Mouse (Mus musculus): ENCODE measurements at regions not wholly inside any gene's neighbourhood (a gene's known extent, or its start where the extent isn't known, plus 50 kb on each side); places are given as distances from the start of the nearest gene placed in this dataset.

DNA sequence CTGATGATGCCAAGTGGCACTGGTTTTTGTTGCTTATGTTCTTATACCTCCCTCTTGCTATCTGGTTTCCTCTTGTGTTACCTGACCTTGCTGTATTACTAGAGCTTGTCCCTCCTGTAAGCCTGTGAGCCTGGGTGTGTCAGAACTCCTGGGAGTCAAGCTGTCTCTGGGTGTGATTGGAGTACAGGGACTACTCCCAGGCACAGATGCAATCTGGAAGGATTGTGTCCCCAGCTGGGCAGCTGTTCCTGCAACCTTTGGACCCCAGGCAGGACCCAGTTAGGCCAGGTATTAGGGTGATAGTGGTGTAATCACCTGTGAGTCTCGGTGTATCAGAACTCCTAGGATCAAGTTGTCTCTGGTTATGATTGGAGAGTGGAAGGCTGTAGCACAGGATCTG, 97.4 kb upstream of the Dock11 start:
- no peak for DNase-seq

DNA sequence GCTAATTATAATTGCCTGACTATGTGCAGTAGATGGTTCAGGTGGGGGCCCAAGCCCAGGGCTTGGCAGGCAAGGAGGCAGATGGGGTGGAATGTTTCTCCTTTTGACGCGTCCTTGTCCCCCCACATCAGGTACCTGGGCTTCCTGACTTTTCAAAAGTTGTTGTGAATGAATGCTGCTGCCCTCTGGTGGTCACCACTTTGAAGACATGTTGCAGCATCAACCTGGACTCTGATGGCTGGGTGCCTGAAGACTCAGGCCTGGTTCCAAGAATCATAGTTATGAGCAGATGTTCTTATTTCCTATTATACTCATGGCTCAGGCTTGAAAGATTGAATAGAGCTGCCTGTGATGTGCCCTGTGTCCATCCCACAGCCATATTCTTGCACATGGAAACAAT, 75.4 kb upstream of the Dock11 start:
- DNase-seq = peak; percentile 3

DNA sequence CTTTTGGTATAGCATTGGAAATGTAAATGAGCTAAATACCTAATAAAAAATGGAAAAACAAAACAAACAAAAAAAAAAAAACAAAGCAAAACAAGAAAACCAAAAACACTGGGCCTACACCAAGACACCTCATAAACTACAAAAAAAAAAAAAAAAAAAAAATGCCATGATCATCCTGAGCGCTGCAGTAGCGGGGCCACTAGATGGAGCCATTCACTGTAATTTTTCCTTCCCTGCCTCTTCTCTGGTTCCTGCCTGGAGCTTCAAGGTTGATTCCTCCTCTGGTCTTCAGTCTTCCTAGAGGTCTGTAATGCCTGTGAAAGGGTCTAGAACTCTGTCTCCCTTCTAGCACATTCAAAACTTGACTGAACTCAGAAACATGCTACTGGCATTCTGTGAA, 54.2 kb upstream of the Dock11 start:
- peak; percentile 35 for DNase-seq

DNA sequence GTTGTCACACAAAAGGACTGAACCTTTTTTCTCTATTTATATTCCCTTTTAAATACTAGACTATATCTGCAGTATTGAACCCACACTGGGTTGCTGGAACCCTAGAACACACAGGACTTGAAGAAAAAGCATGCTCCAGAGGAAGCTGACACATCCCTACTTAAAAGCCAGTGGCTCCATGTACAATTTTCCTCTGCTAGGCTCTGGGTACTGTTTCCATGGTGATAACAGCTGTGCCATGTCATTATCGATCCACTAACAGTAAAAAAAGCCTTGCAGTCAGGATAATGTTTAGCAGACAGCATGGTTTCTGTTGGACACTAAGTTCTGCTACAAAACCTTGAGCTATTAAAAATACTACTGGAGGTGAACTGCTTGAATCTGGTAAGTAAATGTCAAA, 50.6 kb upstream of the Dock11 start:
- DNase-seq = no peak
